Mouse (Mus musculus) right cerebral cortex, postnatal 4 days (tissue): ENCODE data around the gene Snx6.

Source experiments
- DNase-seq: peaks from one replicate; pipeline ENCODE4 v3.0.0-alpha.2; 2022

The Snx6 gene

GRCm38 (mm10) chr12:54697791-54698250 lies 97.7 kb downstream of the Snx6 start:
- DNase-seq = peak; percentile 12

DNA sequence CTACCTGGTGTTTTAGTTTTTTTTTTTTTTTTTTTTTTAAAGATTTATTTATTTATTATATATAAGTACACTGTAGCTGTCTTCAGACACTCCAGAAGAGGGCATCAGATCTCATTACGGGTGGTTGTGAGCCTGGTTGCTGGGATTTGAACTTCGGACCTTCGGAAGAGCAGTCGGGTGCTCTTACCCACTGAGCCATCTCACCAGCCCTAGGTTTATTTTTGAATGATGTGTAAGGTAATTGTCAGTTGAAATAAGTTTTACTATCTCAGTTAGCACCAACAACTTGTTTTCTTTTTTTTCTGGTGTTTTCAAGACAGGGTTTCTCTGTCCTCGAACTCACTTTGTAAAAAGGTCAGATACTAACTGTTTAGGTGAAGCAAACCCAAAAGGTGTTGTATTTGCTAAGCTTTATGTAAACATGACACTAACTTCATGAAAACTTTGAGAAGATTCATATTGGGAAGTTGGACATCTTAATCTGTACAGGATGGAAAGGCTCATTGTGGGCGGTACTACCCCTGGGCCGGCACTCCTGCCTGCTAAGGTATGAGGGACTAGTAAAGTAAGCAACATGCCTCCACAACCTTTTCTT lies 98.4 kb downstream of the Snx6 start:
- peak; percentile 22 for DNase-seq
